Mouse (Mus musculus): ENCODE measurements at regions not wholly inside any gene's neighbourhood (a gene's known extent, or its start where the extent isn't known, plus 50 kb on each side); places are given as distances from the start of the nearest gene placed in this dataset.

GRCm38 (mm10) chr3:130935926-130936315, 174.3 kb upstream of the Lef1 start:
- DNase-seq, result no peak

- no peak for DNase-seq
These were observed 174.9 kb upstream of the Lef1 start for GRCm38 (mm10) chr3:130935302-130935925.

GRCm38 (mm10) chr3:130932723-130933122, 177.5 kb upstream of the Lef1 start:
- DNase-seq, result no peak

- no peak for DNase-seq
These were observed 178.0 kb upstream of the Lef1 start for GRCm38 (mm10) chr3:130932226-130932625.

GRCm38 (mm10) chr3:130925000-130925399, 185.3 kb upstream of the Lef1 start:
- no peak for DNase-seq

GRCm38 (mm10) chr3:130923615-130923958, 186.7 kb upstream of the Lef1 start:
- DNase-seq, result no peak

GRCm38 (mm10) chr3:130922812-130923614, 187.3 kb upstream of the Lef1 start:
- DNase-seq, result no peak

GRCm38 (mm10) chr3:130921621-130922245, 188.5 kb upstream of the Lef1 start:
- no peak for DNase-seq

GRCm38 (mm10) chr3:130913812-130914211, 183.6 kb upstream of the Rpl34 start:
- DNase-seq, result no peak

- no peak for DNase-seq
These were observed 174.9 kb upstream of the Rpl34 start for GRCm38 (mm10) chr3:130905101-130905500.

GRCm38 (mm10) chr3:130903329-130903728, 173.1 kb upstream of the Rpl34 start:
- DNase-seq, result no peak

- DNase-seq, result no peak
These were observed 172.2 kb upstream of the Rpl34 start for GRCm38 (mm10) chr3:130902376-130902775.

- no peak for DNase-seq
These were observed 171.1 kb upstream of the Rpl34 start for GRCm38 (mm10) chr3:130901343-130901742.

- no peak for DNase-seq
These were observed 170.6 kb upstream of the Rpl34 start for GRCm38 (mm10) chr3:130900846-130901245.

- no peak for DNase-seq
These were observed 170.0 kb upstream of the Rpl34 start for GRCm38 (mm10) chr3:130900054-130900840.

- DNase-seq, result no peak
These were observed 164.1 kb upstream of the Rpl34 start for GRCm38 (mm10) chr3:130894168-130894814.

GRCm38 (mm10) chr3:130891310-130891709, 161.1 kb upstream of the Rpl34 start:
- no peak for DNase-seq

- no peak for DNase-seq
These were observed 158.4 kb upstream of the Rpl34 start for GRCm38 (mm10) chr3:130888587-130888986.

GRCm38 (mm10) chr3:130887540-130888312, 157.5 kb upstream of the Rpl34 start:
- no peak for DNase-seq

- no peak for DNase-seq
These were observed 155.8 kb upstream of the Rpl34 start for GRCm38 (mm10) chr3:130885974-130886373.

- DNase-seq, result no peak
These were observed 154.2 kb upstream of the Rpl34 start for GRCm38 (mm10) chr3:130884393-130884792.

- no peak for DNase-seq
These were observed 153.7 kb upstream of the Rpl34 start for GRCm38 (mm10) chr3:130883928-130884327.

All from cerebellum, adult 8-10 months (tissue).